Mouse (Mus musculus) heart, embryonic 14.5 days (tissue): ENCODE results near the gene Arhgap33. TPM values are rescaled to one million over a fixed set of nuclear protein-coding genes. Genes with fewer than 3 reads are reported as not detected.

Experiments
- ATAC-seq: fragments of 200-750 bp; cut with Nextera tagmentation; 2 replicates; pipeline ENCODE4 v1.8.0; 2017; ENCODE audit warnings: low read depth, moderate TSS enrichment; ENCODE audit not compliant: insufficient number of reproducible peaks, insufficient read depth, low FRiP score
- H3K27ac ChIP-seq, 2 experiments: fragments of 200-500 bp in 1 of 2; fragments of 300-500 bp in 1 of 2; sonication (generic) in 1 of 2; replicated peaks in 1 of 2; 2 replicates each; pipeline ENCODE4 v1.5.1; 2012 to 2014; ENCODE audit warnings: low read depth in 2 of 2, low read length in 2 of 2, control low read depth in 1 of 2, mild to moderate bottlenecking in 1 of 2, mixed read lengths in 1 of 2; ENCODE audit not compliant: control insufficient read depth in 1 of 2, insufficient read depth in 1 of 2
- H3K27me3 ChIP-seq: fragments of 300-500 bp; sonication (generic); 2 replicates; pipeline ENCODE4 v1.6.1; 2014; ENCODE audit warnings: mild to moderate bottlenecking, low read length, control low read depth; ENCODE audit not compliant: control insufficient read depth, insufficient read depth
- H3K36me3 ChIP-seq: fragments of 300-500 bp; sonication (generic); 2 replicates; pipeline ENCODE4 v1.6.1; 2014; ENCODE audit warnings: mild to moderate bottlenecking, control low read depth, low read length, mixed read lengths; ENCODE audit not compliant: control insufficient read depth, insufficient read depth
- H3K4me1 ChIP-seq, 2 experiments: fragments of 200-500 bp in 1 of 2; fragments of 300-500 bp in 1 of 2; sonication (generic) in 1 of 2; 2 replicates each; pipeline ENCODE4 v1.6.1; 2012 to 2014; ENCODE audit warnings: low read length in 2 of 2, control low read depth in 1 of 2, mixed read lengths in 1 of 2; ENCODE audit not compliant: control insufficient read depth in 2 of 2, insufficient read depth in 2 of 2
- H3K4me2 ChIP-seq: fragments of 300-500 bp; sonication (generic); 2 replicates; pipeline ENCODE4 v1.6.1; 2014; ENCODE audit warnings: mild to moderate bottlenecking, low read length
- H3K4me3 ChIP-seq, 2 experiments: fragments of 200-500 bp in 1 of 2; fragments of 300-500 bp in 1 of 2; sonication (generic) in 1 of 2; 2 replicates each; pipeline ENCODE4 v1.5.1; 2012 to 2014; ENCODE audit warnings: low read length in 2 of 2, mild to moderate bottlenecking in 2 of 2, control low read depth in 1 of 2, low read depth in 1 of 2, moderate library complexity in 1 of 2; ENCODE audit not compliant: control insufficient read depth in 1 of 2, insufficient read depth in 1 of 2
- H3K9ac ChIP-seq: fragments of 300-500 bp; sonication (generic); 2 replicates; pipeline ENCODE4 v1.6.1; 2014; ENCODE audit warnings: mild to moderate bottlenecking, low read length
- H3K9me3 ChIP-seq: fragments of 300-500 bp; sonication (generic); 2 replicates; pipeline ENCODE4 v1.6.1; 2016; ENCODE audit warnings: low read length, control low read depth; ENCODE audit not compliant: control insufficient read depth
- WGBS: fragments of 180-500 bp; shearing (Covaris S2); extraction: QIAGEN DNeasy Blood & Tissue Kit; methylation state at CpG from one replicate; pipeline ENCODE4 v1.1.7; 2014; 5-methylcytosine and 5-hydroxymethylcytosine counted together
- polyA plus RNA-seq: library from polyadenylated mRNA; unstranded; fragments of >200 nt; fragmentation: Nextera tagmentation; extraction: Ambion mirVana; gene quantifications from 2 replicates; pipeline ENCODE4 v1.2.1, GENCODE M21; 2014

Arhgap33 gene
- polyA plus RNA-seq, 1 experiment from 2014 or later: 9.0 TPM

DNA sequence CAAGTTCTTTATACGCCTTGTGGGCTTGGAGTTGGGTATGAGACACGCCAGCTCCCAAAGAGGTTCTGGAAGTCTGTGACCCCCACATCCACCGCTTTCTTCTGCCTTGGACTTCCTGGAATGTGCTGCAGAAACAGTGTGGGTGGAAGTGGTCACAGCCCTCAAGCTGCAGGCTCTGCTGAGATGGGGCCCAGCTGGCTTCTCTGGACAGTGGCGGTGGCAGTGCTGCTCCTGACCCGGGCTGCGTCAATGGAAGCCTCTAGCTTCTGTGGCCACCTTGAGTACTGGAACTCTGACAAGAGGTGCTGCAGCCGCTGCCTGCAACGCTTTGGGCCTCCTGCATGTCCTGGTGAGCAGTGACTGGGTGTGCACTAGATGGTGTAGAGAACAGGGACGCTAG is 31.2 kb upstream of the Arhgap33 start:
- Histone ChIP-seq H3K4me3 (no peak overlapping the region), H3K9ac (no peak overlapping the region), H3K9me3 (no peaks in the 10 kb centered on the region), H3K27me3 (no peaks in the 10 kb centered on the region), H3K36me3 (peaks cover 69% of the 10 kb centered on the region), H3K4me2 (no peak overlapping the region), H3K4me1 (peaks cover 0 to 3% of the 10 kb centered on the region in 2 experiments; a peak in 1 of 4 replicates), H3K27ac (no peak overlapping the region)
- 82% methylated on average over 9 of the region's 9 CpGs for WGBS
- no peak for ATAC-seq

DNA sequence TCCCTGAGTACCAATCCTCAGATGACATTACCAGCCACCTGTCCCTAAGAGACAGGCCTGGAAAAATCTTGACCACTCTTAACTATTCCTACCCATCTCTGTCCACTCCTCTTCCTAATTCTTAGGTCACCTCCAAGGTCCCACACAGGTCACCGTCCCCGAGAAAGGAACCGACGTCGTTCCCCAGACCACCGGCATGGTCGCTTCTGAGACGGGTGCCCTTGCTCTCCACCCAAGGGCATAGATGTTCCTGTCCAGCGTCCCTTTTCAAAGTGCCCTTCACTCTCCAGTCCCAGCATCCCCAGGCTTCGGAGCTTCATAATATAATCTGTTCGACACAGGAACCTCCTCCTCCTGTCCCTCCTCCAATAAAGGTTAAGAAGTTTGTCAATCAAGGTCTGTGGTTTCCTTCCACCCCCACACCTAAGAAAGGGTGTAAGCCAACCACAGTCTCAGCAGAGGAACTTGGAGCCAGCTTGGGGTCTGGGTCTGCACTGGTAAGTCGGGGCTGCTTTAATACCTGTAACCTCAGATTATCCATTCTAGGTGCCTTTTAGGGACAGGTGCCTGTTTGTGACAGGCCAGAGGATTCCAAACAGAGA is 30.2 kb upstream of the Arhgap33 start, which contains the start of gene Igflr1:
TSS of gene Igflr1 (plus strand) at position 458 of the 602 bp plus-strand sequence.
- Histone ChIP-seq H3K4me1 (peaks cover 2 to 3% of the 10 kb centered on the region in 2 experiments; a peak in 2 of 4 replicates), H3K36me3 (peaks cover 60% of the 10 kb centered on the region), H3K27me3 (no peaks in the 10 kb centered on the region), H3K4me2 (no peak within 1 kb of the TSS), H3K9me3 (no peaks in the 10 kb centered on the region), H3K4me3 (no peak within 1 kb of the TSS), H3K9ac (no peak within 1 kb of the TSS), H3K27ac (no peak within 1 kb of the TSS)
- 89% methylated on average over 12 of the region's 12 CpGs for WGBS
- ATAC-seq: no peak

DNA sequence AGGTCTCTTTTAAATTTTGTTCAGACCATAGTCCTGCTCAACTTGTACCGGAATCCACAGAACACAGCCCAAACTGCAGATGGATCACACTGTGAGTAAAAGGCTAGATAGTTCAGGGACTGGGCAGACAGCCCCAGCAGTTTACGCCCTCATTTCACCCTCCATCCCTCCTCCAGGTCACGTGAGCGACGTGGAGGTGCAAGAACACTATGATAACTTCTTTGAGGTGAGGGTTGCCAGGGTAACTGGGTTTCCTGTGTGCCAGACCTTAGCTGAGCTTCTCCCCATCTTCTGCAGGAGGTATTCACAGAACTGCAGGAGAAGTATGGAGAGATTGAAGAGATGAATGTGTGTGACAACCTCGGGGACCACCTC is 29.0 kb upstream of the Arhgap33 start:
- 24% methylated on average over 6 of the region's 6 CpGs for WGBS

DNA sequence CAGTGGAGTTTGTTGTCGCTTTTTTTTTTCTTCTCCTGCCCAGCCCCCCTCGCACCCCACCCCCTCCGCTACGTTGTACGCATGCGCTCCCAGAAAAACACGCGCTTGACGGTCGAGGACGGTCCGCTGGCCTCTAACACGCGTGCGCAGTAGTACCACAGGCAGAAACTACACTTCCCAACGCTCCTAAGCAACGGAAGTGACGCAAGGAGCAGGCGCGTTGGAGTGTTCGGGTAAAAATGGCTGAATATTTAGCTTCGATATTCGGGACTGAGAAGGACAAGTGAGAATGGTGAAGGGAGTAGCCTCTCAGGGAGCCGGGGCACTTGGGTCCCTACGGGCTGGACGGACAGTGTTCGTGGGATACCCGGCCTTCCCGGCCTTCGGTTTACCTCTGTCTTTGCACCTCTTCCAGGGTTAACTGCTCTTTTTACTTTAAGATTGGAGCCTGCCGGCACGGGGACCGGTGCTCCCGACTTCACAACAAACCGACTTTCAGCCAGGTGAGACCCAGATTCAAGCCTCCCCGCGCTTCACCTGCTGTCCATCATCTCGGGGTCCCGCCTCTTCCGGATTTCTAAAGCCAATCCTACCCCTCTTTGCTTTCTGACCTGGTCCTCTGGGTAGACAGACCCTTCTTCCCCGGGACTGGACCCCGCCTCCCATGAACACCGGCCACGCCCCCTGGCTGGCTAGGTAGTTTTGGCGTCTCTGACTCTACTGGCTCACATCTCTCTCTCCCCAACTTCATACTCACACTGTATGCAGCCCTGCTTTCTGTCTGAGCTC is 28.5 kb upstream of the Arhgap33 start, which contains the start of the genes U2af1l4, Gm49396 and Psenen:
TSS of gene U2af1l4 (plus strand) at position 185 of the 789 bp plus-strand sequence.
TSS of gene Gm49396 (plus strand) at position 228 of the 789 bp plus-strand sequence.
TSS of gene Psenen (minus strand) at position 511 of the 789 bp plus-strand sequence.
- Histone ChIP-seq H3K36me3 (peaks cover 42% of the 10 kb centered on the region), H3K4me1 (peaks cover 5 to 11% of the 10 kb centered on the region in 2 experiments), H3K4me2 (peak within 1 kb of the TSS; percentile 88), H3K27ac (peak within 1 kb of the TSS; percentile 95 to 98), H3K27me3 (no peaks in the 10 kb centered on the region), H3K9ac (peak within 1 kb of the TSS; percentile 90), H3K4me3 (peak within 1 kb of the TSS; percentile 79 to 80), H3K9me3 (no peaks in the 10 kb centered on the region)
- ATAC-seq: peak; percentile 89
- under 1% methylated on average over 45 of the region's 45 CpGs for WGBS

More for the DNA sequence above, 29.0 kb upstream of the Arhgap33 start:
- Histone ChIP-seq H3K4me3 (peak overlapping the region; percentile 79 to 80), H3K27ac (peak overlapping the region; percentile 22 to 98; a peak in 2 of 4 replicates), H3K36me3 (peaks cover 48% of the 10 kb centered on the region), H3K27me3 (no peaks in the 10 kb centered on the region), H3K9ac (peak overlapping the region; percentile 90), H3K4me2 (peak overlapping the region; percentile 71), H3K4me1 (peaks cover 3 to 6% of the 10 kb centered on the region in 2 experiments; a peak in 3 of 4 replicates), H3K9me3 (no peaks in the 10 kb centered on the region)
- no peak for ATAC-seq

DNA sequence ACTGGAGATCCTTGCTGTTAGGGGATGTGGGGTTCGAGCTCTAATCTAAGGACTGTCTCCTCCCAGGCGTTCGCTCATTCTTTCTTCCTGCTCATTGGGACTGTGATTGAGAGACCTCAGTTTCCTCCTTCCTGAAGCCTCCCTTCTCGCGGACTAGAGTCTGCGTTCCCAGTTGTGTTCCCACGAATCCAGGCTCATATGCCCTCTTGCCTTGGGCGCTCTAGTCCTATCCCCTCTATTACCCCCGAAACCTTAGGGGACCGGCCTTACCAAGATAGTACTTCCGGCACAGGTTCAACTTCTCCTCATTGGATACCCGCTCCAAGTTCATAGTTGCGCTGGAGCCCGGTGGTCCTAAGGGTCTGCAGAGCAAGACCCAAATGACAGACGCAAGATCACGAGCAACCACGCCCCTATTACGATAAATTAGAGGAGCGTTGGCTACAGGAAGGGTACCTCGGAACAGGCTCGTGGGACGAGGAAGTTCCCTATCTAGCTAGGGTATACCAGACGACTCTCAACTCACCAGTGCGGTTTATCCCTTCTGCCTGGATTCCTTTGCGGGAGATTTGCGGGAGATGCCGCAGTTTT is 27.8 kb upstream of the Arhgap33 start:
- no peaks in the 10 kb centered on the region for H3K27me3 ChIP-seq
- H3K4me2 ChIP-seq: peak overlapping the region; percentile 88
- no peak for ATAC-seq
- H3K9ac ChIP-seq: peak overlapping the region; percentile 90
- peak overlapping the region; percentile 71 to 80 for H3K4me3 ChIP-seq
- H3K36me3 ChIP-seq: peaks cover 36% of the 10 kb centered on the region
- under 1% methylated on average over 27 of the region's 27 CpGs for WGBS
- no peaks in the 10 kb centered on the region for H3K9me3 ChIP-seq
- peaks cover 5 to 17% of the 10 kb centered on the region in 2 experiments for H3K4me1 ChIP-seq
- H3K27ac ChIP-seq: peak overlapping the region; percentile 65 to 98

DNA sequence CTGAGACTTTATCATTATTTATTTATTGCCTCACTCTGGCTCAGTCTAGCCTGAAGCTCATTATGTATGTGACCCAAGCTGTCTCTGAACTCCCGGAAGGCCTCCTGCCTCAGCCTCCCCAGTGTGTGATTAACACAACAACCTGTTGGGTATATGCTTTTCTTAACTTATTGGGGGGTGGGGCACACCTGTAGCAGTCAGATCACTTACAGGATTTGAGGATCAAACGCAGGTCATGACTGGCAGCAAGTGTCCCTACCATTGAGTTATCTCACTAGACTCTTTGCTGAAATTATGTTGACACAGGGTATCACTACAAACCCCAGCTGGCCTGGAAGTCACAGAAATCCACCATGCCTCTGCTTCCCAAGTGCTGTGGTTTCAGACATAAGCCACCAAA is 25.4 kb upstream of the Arhgap33 start:
- ATAC-seq: no peak
- Histone ChIP-seq H3K27me3 (no peaks in the 10 kb centered on the region), H3K9ac (peak overlapping the region; percentile 64), H3K4me1 (peaks cover 5 to 17% of the 10 kb centered on the region in 2 experiments), H3K4me2 (peak overlapping the region; percentile 88), H3K9me3 (no peaks in the 10 kb centered on the region), H3K36me3 (peaks cover 35% of the 10 kb centered on the region), H3K4me3 (peak overlapping the region in 1 of 2 experiments; percentile 69; a peak in 2 of 4 replicates), H3K27ac (0 out of 4 replicates have a peak overlapping the region, but pooled peaks of 1 of the 2 experiments have one; percentile 56)
- WGBS: 63% methylated on average over 2 of the region's 2 CpGs

DNA sequence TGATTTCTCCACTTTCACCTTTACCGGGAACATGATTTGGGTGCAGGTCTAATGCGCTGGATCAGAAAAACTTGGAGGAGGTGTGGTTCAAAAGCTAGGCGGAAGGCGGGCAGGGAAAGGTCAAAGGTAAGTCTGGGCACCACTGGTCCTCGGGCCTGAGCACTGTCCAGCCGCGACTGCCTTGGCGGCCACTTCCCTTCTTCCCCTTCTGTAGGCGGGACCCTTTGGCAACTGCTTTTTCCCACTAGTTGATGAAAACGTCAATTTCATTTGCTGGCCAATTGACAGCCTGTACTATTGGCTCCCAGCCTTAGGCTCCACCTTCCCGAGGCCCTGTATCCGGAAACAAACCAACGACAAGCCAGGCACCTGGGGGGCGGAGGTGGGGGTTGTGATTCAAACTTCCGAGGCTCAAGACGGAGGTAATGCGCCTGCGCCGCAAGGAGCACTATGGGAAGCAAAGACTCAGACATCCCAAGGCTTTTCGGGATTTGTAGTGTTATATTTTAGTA is 24.6 kb upstream of the Arhgap33 start, which contains the start of gene Lin37:
TSS of gene Lin37 (minus strand) at position 396 of the 512 bp plus-strand sequence.
- Histone ChIP-seq H3K4me3 (peak within 1 kb of the TSS; percentile 65 to 69), H3K36me3 (peaks cover 35% of the 10 kb centered on the region), H3K27me3 (no peaks in the 10 kb centered on the region), H3K4me1 (peaks cover 5 to 17% of the 10 kb centered on the region in 2 experiments), H3K9me3 (no peaks in the 10 kb centered on the region), H3K9ac (peak within 1 kb of the TSS; percentile 85), H3K27ac (peak within 1 kb of the TSS in 1 of 2 experiments; percentile 56; a peak in 2 of 4 replicates), H3K4me2 (peak within 1 kb of the TSS; percentile 88)
- ATAC-seq: peak; percentile 80
- under 1% methylated on average over 20 of the region's 20 CpGs for WGBS
